Mouse (Mus musculus) embryo, embryonic 10 days (tissue): ENCODE data around the gene Tnnt3.

Experiments
- DNase-seq: peaks from one replicate; pipeline ENCODE4 v3.0.0-alpha.2; 2015; ENCODE audit warnings: low spot score

Gene Tnnt3

GRCm38 (mm10) chr7:142539828-142540227 lies 41.2 kb downstream of the Tnnt3 start:
- no peak for DNase-seq

- peak; percentile 77 for DNase-seq
These were observed 44.2 kb downstream of the Tnnt3 start for GRCm38 (mm10) chr7:142542771-142543303.

- DNase-seq: no peak
These were observed 47.3 kb downstream of the Tnnt3 start for GRCm38 (mm10) chr7:142545967-142546366.

GRCm38 (mm10) chr7:142547874-142548273 lies 49.2 kb downstream of the Tnnt3 start:
- no peak for DNase-seq

GRCm38 (mm10) chr7:142548706-142549105 lies 50.1 kb downstream of the Tnnt3 start:
- DNase-seq: peak; percentile 66

GRCm38 (mm10) chr7:142549941-142550763 lies 51.5 kb downstream of the Tnnt3 start:
- no peak for DNase-seq

GRCm38 (mm10) chr7:142550935-142551373 lies 52.3 kb downstream of the Tnnt3 start:
- DNase-seq: no peak

- no peak for DNase-seq
These were observed 53.1 kb downstream of the Tnnt3 start for GRCm38 (mm10) chr7:142551691-142552090.

GRCm38 (mm10) chr7:142552591-142553416 lies 54.2 kb downstream of the Tnnt3 start:
- peak; percentile 86 for DNase-seq

- DNase-seq: peak; percentile 80
These were observed 55.0 kb downstream of the Tnnt3 start for GRCm38 (mm10) chr7:142553417-142554335.

GRCm38 (mm10) chr7:142554625-142555024 lies 56.0 kb downstream of the Tnnt3 start:
- no peak for DNase-seq

GRCm38 (mm10) chr7:142555366-142556088 lies 56.9 kb downstream of the Tnnt3 start:
- DNase-seq: no peak

GRCm38 (mm10) chr7:142556089-142556476 lies 57.4 kb downstream of the Tnnt3 start:
- no peak for DNase-seq

- no peak for DNase-seq
These were observed 59.1 kb downstream of the Tnnt3 start for GRCm38 (mm10) chr7:142557696-142558095.

GRCm38 (mm10) chr7:142558511-142559146 lies 60.0 kb downstream of the Tnnt3 start:
- no peak for DNase-seq

- peak; percentile 73 for DNase-seq
These were observed 61.1 kb downstream of the Tnnt3 start for GRCm38 (mm10) chr7:142559651-142560175.

GRCm38 (mm10) chr7:142560942-142561855 lies 62.6 kb downstream of the Tnnt3 start:
- peak; percentile 76 for DNase-seq

GRCm38 (mm10) chr7:142561856-142562404 lies 63.3 kb downstream of the Tnnt3 start:
- no peak for DNase-seq

- peak; percentile 65 for DNase-seq
These were observed 64.5 kb downstream of the Tnnt3 start for GRCm38 (mm10) chr7:142563168-142563567.
